Mouse (Mus musculus) kidney, embryonic 14.5 days (tissue): ENCODE measurements around the gene Sirt3. TPM values are rescaled to one million over a fixed set of nuclear protein-coding genes. Genes with fewer than 3 reads are reported as not detected.
A peak's percentile ranks its signal among the peaks of the same experiment; 100 is the strongest.

Source experiments
- ATAC-seq: fragments of 200-750 bp; cut with Nextera tagmentation; 2 replicates; pipeline ENCODE4 v1.8.0; 2017; ENCODE audit warnings: moderate number of reproducible peaks, mild to moderate bottlenecking, moderate TSS enrichment, moderate library complexity; ENCODE audit not compliant: low FRiP score, low TSS enrichment
- H3K27ac ChIP-seq: fragments of 300-500 bp; sonication (generic); 2 replicates; pipeline ENCODE4 v1.5.1; 2014; ENCODE audit warnings: low read depth, mild to moderate bottlenecking, low read length, moderate library complexity, mixed read lengths
- H3K27me3 ChIP-seq: fragments of 300-500 bp; sonication (generic); 2 replicates; pipeline ENCODE4 v1.6.1; 2014; ENCODE audit warnings: mild to moderate bottlenecking, low read length; ENCODE audit not compliant: control insufficient read depth, insufficient read depth
- H3K36me3 ChIP-seq: fragments of 300-500 bp; sonication (generic); 2 replicates; pipeline ENCODE4 v1.6.1; 2014; ENCODE audit warnings: low read length, mixed read lengths; ENCODE audit not compliant: control insufficient read depth, insufficient read depth
- H3K4me1 ChIP-seq: fragments of 300-500 bp; sonication (generic); 2 replicates; pipeline ENCODE4 v1.6.1; 2014; ENCODE audit warnings: low read length, mixed read lengths; ENCODE audit not compliant: control insufficient read depth, insufficient read depth
- H3K4me2 ChIP-seq: fragments of 300-500 bp; sonication (generic); replicated peaks from 2 replicates; pipeline ENCODE4 v1.6.1; 2014; ENCODE audit warnings: low read depth, mild to moderate bottlenecking, low read length
- H3K4me3 ChIP-seq: fragments of 300-500 bp; sonication (generic); 2 replicates; pipeline ENCODE4 v1.5.1; 2014; ENCODE audit warnings: mild to moderate bottlenecking, low read length
- H3K9ac ChIP-seq: fragments of 300-500 bp; sonication (generic); 2 replicates; pipeline ENCODE4 v1.6.1; 2014; ENCODE audit warnings: low read depth, mild to moderate bottlenecking, low read length, moderate library complexity
- H3K9me3 ChIP-seq: fragments of 300-500 bp; sonication (generic); 2 replicates; pipeline ENCODE4 v1.6.1; 2016; ENCODE audit warnings: low read length; ENCODE audit not compliant: control insufficient read depth
- WGBS: fragments of 180-500 bp; shearing (Covaris S2); extraction: QIAGEN DNeasy Blood & Tissue Kit; methylation state at CpG from one replicate; pipeline ENCODE4 v1.1.7; 2014; 5-methylcytosine and 5-hydroxymethylcytosine counted together
- polyA plus RNA-seq: library from polyadenylated mRNA; unstranded; fragments of >200 nt; fragmentation: Nextera tagmentation; extraction: Ambion mirVana; gene quantifications from 2 replicates; pipeline ENCODE4 v1.2.1, GENCODE M21; 2014

Sirt3 gene
- polyA plus RNA-seq, 1 experiment from 2014 or later, result 26.2 TPM

GRCm38 (mm10) chr7:140834968-140835757, 46.9 kb downstream of the Sirt3 start, which contains the start of gene Urah:
Gene Urah (plus strand): TSS chr7:140835018.
- Histone ChIP-seq H3K4me2 (no peak within 1 kb of the TSS), H3K9me3 (no peaks in the 10 kb centered on the region), H3K4me3 (no peak within 1 kb of the TSS), H3K27me3 (no peaks in the 10 kb centered on the region; the same call in 1 of the 2 replicates), H3K27ac (no peak within 1 kb of the TSS), H3K4me1 (no peaks in the 10 kb centered on the region), H3K9ac (no peak within 1 kb of the TSS), H3K36me3 (no peaks in the 10 kb centered on the region)
- peak; percentile 14; the same call in 1 of the 2 replicates for ATAC-seq
- 48% methylated on average over 20 of the region's 20 CpGs for WGBS

GRCm38 (mm10) chr7:140833341-140833740, 48.8 kb downstream of the Sirt3 start:
- 85% methylated on average over 4 of the region's 4 CpGs for WGBS
- Histone ChIP-seq H3K27me3 (no peaks in the 10 kb centered on the region), H3K36me3 (no peaks in the 10 kb centered on the region), H3K9ac (no peak overlapping the region), H3K27ac (no peak overlapping the region), H3K4me1 (no peaks in the 10 kb centered on the region), H3K4me2 (no peak overlapping the region), H3K4me3 (no peak overlapping the region), H3K9me3 (no peaks in the 10 kb centered on the region)
- no peak for ATAC-seq

GRCm38 (mm10) chr7:140831447-140831846, 50.7 kb downstream of the Sirt3 start:
- no peaks in the 10 kb centered on the region for H3K9me3 ChIP-seq
- H3K36me3 ChIP-seq, result no peaks in the 10 kb centered on the region
- 64% methylated on average over 6 of the region's 6 CpGs for WGBS
- no peak overlapping the region for H3K9ac ChIP-seq
- no peak for ATAC-seq
- no peaks in the 10 kb centered on the region for H3K4me1 ChIP-seq
- H3K27ac ChIP-seq, result no peak overlapping the region
- H3K4me3 ChIP-seq, result no peak overlapping the region
- no peaks in the 10 kb centered on the region for H3K27me3 ChIP-seq
- no peak overlapping the region for H3K4me2 ChIP-seq

GRCm38 (mm10) chr7:140828171-140828881, 53.8 kb downstream of the Sirt3 start:
- Histone ChIP-seq H3K4me2 (no peak overlapping the region), H3K9ac (no peak overlapping the region), H3K4me3 (no peak overlapping the region), H3K27me3 (no peaks in the 10 kb centered on the region), H3K4me1 (no peaks in the 10 kb centered on the region), H3K9me3 (no peaks in the 10 kb centered on the region), H3K36me3 (no peaks in the 10 kb centered on the region), H3K27ac (no peak overlapping the region)
- ATAC-seq, result no peak
- WGBS, result 35% methylated on average over 8 of the region's 8 CpGs

GRCm38 (mm10) chr7:140822731-140823130, 59.4 kb downstream of the Sirt3 start:
- no peaks in the 10 kb centered on the region for H3K27me3 ChIP-seq
- 89% methylated on average over 4 of the region's 4 CpGs for WGBS
- H3K4me3 ChIP-seq, result no peak overlapping the region
- no peak for ATAC-seq
- H3K4me1 ChIP-seq, result 0 out of 2 replicates have a peak, but pooled peaks cover 3% of the 10 kb centered on the region
- no peak overlapping the region for H3K9ac ChIP-seq
- H3K36me3 ChIP-seq, result no peaks in the 10 kb centered on the region
- H3K27ac ChIP-seq, result no peak overlapping the region
- no peak overlapping the region for H3K4me2 ChIP-seq
- no peaks in the 10 kb centered on the region for H3K9me3 ChIP-seq

GRCm38 (mm10) chr7:140821653-140822329, 60.3 kb downstream of the Sirt3 start, which contains the start of gene Zfp941:
Gene Zfp941 (minus strand): TSS chr7:140822178.
- H3K9ac ChIP-seq, result peak within 1 kb of the TSS; percentile 46; the same call in 1 of the 2 replicates
- H3K27ac ChIP-seq, result no peak within 1 kb of the TSS
- H3K4me2 ChIP-seq, result peak within 1 kb of the TSS; percentile 66
- H3K9me3 ChIP-seq, result no peaks in the 10 kb centered on the region
- no peaks in the 10 kb centered on the region for H3K36me3 ChIP-seq
- no peaks in the 10 kb centered on the region for H3K27me3 ChIP-seq
- WGBS, result 2% methylated on average over 21 of the region's 21 CpGs
- H3K4me1 ChIP-seq, result 0 out of 2 replicates have a peak, but pooled peaks cover 3% of the 10 kb centered on the region
- peak within 1 kb of the TSS; percentile 46 for H3K4me3 ChIP-seq
- ATAC-seq, result peak; percentile 89

GRCm38 (mm10) chr7:140821305-140821652, 60.8 kb downstream of the Sirt3 start:
- peak overlapping the region; percentile 46 for H3K4me3 ChIP-seq
- H3K27ac ChIP-seq, result no peak overlapping the region
- H3K9me3 ChIP-seq, result no peaks in the 10 kb centered on the region
- WGBS, result 50% methylated on average over 5 of the region's 5 CpGs
- no peaks in the 10 kb centered on the region for H3K27me3 ChIP-seq
- H3K4me1 ChIP-seq, result 0 out of 2 replicates have a peak, but pooled peaks cover 3% of the 10 kb centered on the region
- no peak overlapping the region for H3K9ac ChIP-seq
- H3K4me2 ChIP-seq, result peak overlapping the region; percentile 66
- ATAC-seq, result no peak
- no peaks in the 10 kb centered on the region for H3K36me3 ChIP-seq

- WGBS, result 74% methylated on average over 4 of the region's 4 CpGs
- H3K36me3 ChIP-seq, result no peaks in the 10 kb centered on the region
- H3K9ac ChIP-seq, result no peak overlapping the region
- no peak for ATAC-seq
- H3K4me2 ChIP-seq, result no peak overlapping the region
- H3K4me3 ChIP-seq, result no peak overlapping the region
- 0 out of 2 replicates have a peak, but pooled peaks cover 3% of the 10 kb centered on the region for H3K4me1 ChIP-seq
- no peaks in the 10 kb centered on the region for H3K27me3 ChIP-seq
- no peaks in the 10 kb centered on the region for H3K9me3 ChIP-seq
- no peak overlapping the region for H3K27ac ChIP-seq
Measured at GRCm38 (mm10) chr7:140820173-140820572, 61.9 kb downstream of the Sirt3 start.
